Mouse (Mus musculus) kidney, adult 2 months (tissue): Measurements from ENCODE around the gene Kif3c. TPM values are rescaled to one million over a fixed set of nuclear protein-coding genes. Genes with fewer than 3 reads are reported as not detected.
"Not testable (repeated sequence)": the region's sequence is repeated elsewhere in the genome, so short reads cannot be mapped to it uniquely, and the experiment has no call there.

Experiments used
- DNase-seq: peaks from one replicate; pipeline ENCODE4 v3.0.0; 2021
- H3K27ac ChIP-seq: fragments of 200-500 bp; 2 replicates; pipeline ENCODE4 v1.5.1; 2012; ENCODE audit warnings: low read depth, low read length, control low read depth, inconsistent platforms; ENCODE audit not compliant: insufficient read depth
- H3K27me3 ChIP-seq: fragments of 200-500 bp; replicated peaks from 2 replicates; pipeline ENCODE4 v1.6.1; 2012; ENCODE audit warnings: mild to moderate bottlenecking, moderate library complexity, low read length, inconsistent platforms; ENCODE audit not compliant: control insufficient read depth, insufficient read depth
- H3K36me3 ChIP-seq: fragments of 200-500 bp; 2 replicates; pipeline ENCODE4 v1.6.1; 2012; ENCODE audit warnings: mild to moderate bottlenecking, moderate library complexity, low read length, inconsistent platforms; ENCODE audit not compliant: control insufficient read depth, insufficient read depth
- H3K4me1 ChIP-seq: fragments of 200-500 bp; 2 replicates; pipeline ENCODE4 v1.6.1; 2011; ENCODE audit warnings: low read length; ENCODE audit not compliant: control insufficient read depth, insufficient read depth
- H3K4me3 ChIP-seq: fragments of 200-500 bp; 2 replicates; pipeline ENCODE4 v1.5.1; 2011; ENCODE audit warnings: mild to moderate bottlenecking, low read depth, low read length, control low read depth; ENCODE audit not compliant: insufficient read depth
- CTCF ChIP-seq: fragments of 200-500 bp; conservative IDR thresholded peaks from 2 replicates; pipeline ENCODE4 v1.5.1; 2011; ENCODE audit warnings: low read depth, mild to moderate bottlenecking, control low read depth, low read length, moderate library complexity, mixed read lengths; ENCODE audit not compliant: insufficient read depth, insufficient read length
- POLR2A ChIP-seq: fragments of 200-500 bp; IDR thresholded peaks from one replicate; pipeline ENCODE4 v1.6.1; 2011; ENCODE audit warnings: low read depth, low read length, control low read depth
- WGBS: fragments of 180-500 bp; shearing (Covaris S2); methylation state at CpG from one replicate; pipeline ENCODE4 v1.1.7; 2018; 5-methylcytosine and 5-hydroxymethylcytosine counted together
- polyA plus RNA-seq: library from polyadenylated mRNA; depleted of rRNA; stranded (reverse); fragments of >200 nt; gene quantifications from 2 replicates; pipeline ENCODE4 v1.2.3, GENCODE M21; 2012

The Kif3c gene
- polyA plus RNA-seq, 1 experiment, result 5.7 TPM

GRCm38 (mm10) chr12:3393140-3393539 is 28.2 kb downstream of the Kif3c start:
- Histone ChIP-seq H3K36me3 (no peaks in the 10 kb centered on the region), H3K4me3 (no peak overlapping the region), H3K27me3 (no peaks in the 10 kb centered on the region), H3K4me1 (no peaks in the 10 kb centered on the region), H3K27ac (no peak overlapping the region)
- no peak for DNase-seq
- WGBS, result 86% methylated on average over 4 of the region's 4 CpGs
- TF ChIP-seq POLR2A (no peak), CTCF (no peak)

DNA sequence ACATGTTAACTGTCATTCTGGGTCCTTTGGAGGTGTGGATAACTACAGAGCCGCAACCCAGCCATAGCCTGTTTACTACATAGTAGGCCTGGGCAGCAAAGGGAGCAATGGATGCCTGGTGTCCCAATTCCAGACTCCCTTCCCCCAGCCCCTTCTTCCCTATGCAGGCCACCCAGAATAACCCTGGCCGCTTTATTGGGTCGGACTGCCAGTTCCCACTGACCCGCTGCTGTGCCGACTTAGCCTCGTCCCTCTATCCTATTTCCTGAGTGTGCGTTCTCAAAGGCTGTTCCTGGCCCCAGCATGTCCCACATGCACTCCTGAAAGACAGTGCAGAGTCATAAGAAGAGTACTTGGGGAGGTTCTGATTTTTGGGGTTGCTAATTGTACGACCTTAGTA is 32.0 kb downstream of the Kif3c start:
- Histone ChIP-seq H3K27ac (no peak overlapping the region), H3K4me3 (no peak overlapping the region), H3K4me1 (no peaks in the 10 kb centered on the region), H3K27me3 (no peaks in the 10 kb centered on the region), H3K36me3 (no peaks in the 10 kb centered on the region)
- DNase-seq, result no peak
- 93% methylated on average over 8 of the region's 8 CpGs for WGBS
- no peak for TF ChIP-seq CTCF

DNA sequence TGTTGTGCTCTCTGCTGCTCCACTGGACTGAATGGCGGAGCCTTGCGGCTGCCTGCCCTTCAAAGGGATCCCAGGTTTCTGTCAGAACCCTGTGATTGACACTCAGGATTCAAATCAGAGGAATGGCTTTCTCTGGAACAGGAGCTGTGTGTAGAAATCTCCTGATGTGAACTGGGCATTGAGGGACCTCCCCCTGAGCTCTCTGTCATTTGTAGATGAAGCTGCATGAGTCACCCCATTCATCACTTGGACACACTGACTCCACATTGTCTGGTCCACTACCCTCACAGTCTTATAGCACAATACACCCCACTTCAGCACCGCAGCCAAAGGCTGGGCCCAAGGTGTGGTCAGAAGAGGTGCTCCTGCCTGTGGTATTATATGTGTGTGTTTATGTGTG is 40.7 kb downstream of the Kif3c start:
- H3K27me3 ChIP-seq, DNase-seq, H3K4me1 ChIP-seq, H3K4me3 ChIP-seq, H3K27ac ChIP-seq, H3K36me3 ChIP-seq: not testable (repeated sequence)
- 89% methylated on average over 3 of the region's 3 CpGs for WGBS

- 93% methylated on average over 6 of the region's 6 CpGs for WGBS
- no peak for DNase-seq
- Histone ChIP-seq H3K27ac (no peak overlapping the region), H3K4me3 (no peak overlapping the region), H3K27me3 (no peaks in the 10 kb centered on the region), H3K36me3 (peaks cover 4% of the 10 kb centered on the region; the same call in 1 of the 2 replicates), H3K4me1 (no peaks in the 10 kb centered on the region)
- TF ChIP-seq POLR2A (no peak), CTCF (no peak)
Measured at GRCm38 (mm10) chr12:3406585-3406984, 41.7 kb downstream of the Kif3c start.

GRCm38 (mm10) chr12:3414956-3415355 is 50.0 kb downstream of the Kif3c start:
- no peak for DNase-seq
- 90% methylated on average over 4 of the region's 4 CpGs for WGBS

GRCm38 (mm10) chr12:3418761-3419160 is 53.8 kb downstream of the Kif3c start:
- H3K27ac ChIP-seq, result no peak overlapping the region
- no peak for DNase-seq
- no peaks in the 10 kb centered on the region for H3K4me1 ChIP-seq
- 67% methylated on average over 3 of the region's 3 CpGs for WGBS
- H3K36me3 ChIP-seq, result no peaks in the 10 kb centered on the region
- no peak overlapping the region for H3K4me3 ChIP-seq
- H3K27me3 ChIP-seq, result no peaks in the 10 kb centered on the region
- TF ChIP-seq POLR2A, result no peak
- TF ChIP-seq CTCF, result no peak

More at GRCm38 (mm10) chr12:3414956-3415355, 50.0 kb downstream of the Kif3c start:
- Histone ChIP-seq H3K36me3 (no peaks in the 10 kb centered on the region), H3K27ac (no peak overlapping the region), H3K4me1 (no peaks in the 10 kb centered on the region), H3K4me3 (no peak overlapping the region), H3K27me3 (no peaks in the 10 kb centered on the region)
- TF ChIP-seq POLR2A (no peak), CTCF (no peak)

GRCm38 (mm10) chr12:3420519-3420918 is 55.6 kb downstream of the Kif3c start:
- TF ChIP-seq CTCF (no peak), POLR2A (no peak)
- no peak overlapping the region for H3K27ac ChIP-seq
- no peak for DNase-seq
- H3K27me3 ChIP-seq, result no peaks in the 10 kb centered on the region
- WGBS, result 87% methylated on average over 2 of the region's 2 CpGs
- no peak overlapping the region for H3K4me3 ChIP-seq
- no peaks in the 10 kb centered on the region; the same call in 1 of the 2 replicates for H3K4me1 ChIP-seq
- no peaks in the 10 kb centered on the region for H3K36me3 ChIP-seq

GRCm38 (mm10) chr12:3422786-3423185 is 57.9 kb downstream of the Kif3c start:
- no peak for DNase-seq
- no peaks in the 10 kb centered on the region for H3K27me3 ChIP-seq
- H3K36me3 ChIP-seq, result no peaks in the 10 kb centered on the region
- H3K27ac ChIP-seq, result no peak overlapping the region
- H3K4me3 ChIP-seq, result no peak overlapping the region
- 85% methylated on average over 1 of the region's 1 CpGs for WGBS
- TF ChIP-seq CTCF (no peak), POLR2A (no peak)
- H3K4me1 ChIP-seq, result no peaks in the 10 kb centered on the region; the same call in 1 of the 2 replicates
